Mouse (Mus musculus) erythroblast, adult 5-6 weeks (primary cell): ENCODE data around the gene Kcnab3. TPM values are rescaled to one million over a fixed set of nuclear protein-coding genes. Genes with fewer than 3 reads are reported as not detected.

Experiments used
- ATAC-seq: replicated peaks from 2 replicates; pipeline ENCODE4 v1.8.0; 2016; ENCODE audit warnings: moderate number of reproducible peaks, mild to moderate bottlenecking, moderate TSS enrichment, inconsistent platforms; ENCODE audit not compliant: poor library complexity, low FRiP score, severe bottlenecking
- total RNA-seq, 2 experiments: library from RNA; stranded (forward) in 1 of 2; stranded (reverse) in 1 of 2; fragments of 150-400 nt in 1 of 2; fragments of 200-764, 138-1000 nt in 1 of 2; gene quantifications; 2 replicates each; pipeline versions ENCODE4 v1.2.3 to v1.2.4; 2015 to 2017; ENCODE audit warnings: low replicate concordance in 2 of 2

Kcnab3 gene
- total RNA-seq, 2 experiments from 2014 or later = not detected

DNA sequence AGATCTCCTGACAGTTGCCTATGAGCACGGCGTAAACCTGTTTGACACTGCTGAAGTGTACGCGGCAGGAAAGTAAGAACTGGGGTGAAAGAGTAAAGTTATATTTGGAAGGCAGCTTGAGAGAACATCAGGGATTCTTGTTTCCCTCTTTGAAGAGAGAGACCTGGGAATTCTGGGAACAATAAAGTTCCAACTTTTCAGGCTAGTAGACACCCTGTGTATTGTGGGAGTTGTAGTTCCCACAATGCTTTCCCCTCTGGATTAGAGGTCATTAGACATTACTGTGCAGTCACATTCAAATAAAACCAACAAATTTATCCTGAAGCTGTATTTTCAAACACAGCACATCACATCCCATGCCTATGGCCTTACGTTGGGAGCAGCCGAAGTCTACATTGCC, 2.5 kb downstream of the Kcnab3 start:
- ATAC-seq = no peak

DNA sequence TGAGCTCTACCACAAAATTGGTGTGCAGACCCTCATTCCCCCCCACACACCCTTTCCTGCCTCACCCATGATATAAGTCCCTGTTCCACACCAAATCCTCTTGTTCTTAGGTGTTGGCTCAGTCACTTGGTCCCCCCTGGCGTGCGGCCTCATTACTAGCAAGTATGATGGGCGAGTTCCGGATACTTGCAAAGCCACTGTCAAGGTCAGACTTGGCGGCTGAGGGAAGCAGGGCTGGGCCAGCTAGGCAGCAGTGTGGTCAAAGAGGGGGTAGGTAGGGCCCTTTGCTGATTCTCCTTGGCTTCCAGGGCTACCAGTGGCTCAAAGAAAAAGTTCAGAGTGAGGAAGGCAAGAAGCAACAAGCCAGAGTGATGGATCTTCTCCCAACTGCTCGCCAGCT, 5.1 kb downstream of the Kcnab3 start:
- ATAC-seq = no peak

DNA sequence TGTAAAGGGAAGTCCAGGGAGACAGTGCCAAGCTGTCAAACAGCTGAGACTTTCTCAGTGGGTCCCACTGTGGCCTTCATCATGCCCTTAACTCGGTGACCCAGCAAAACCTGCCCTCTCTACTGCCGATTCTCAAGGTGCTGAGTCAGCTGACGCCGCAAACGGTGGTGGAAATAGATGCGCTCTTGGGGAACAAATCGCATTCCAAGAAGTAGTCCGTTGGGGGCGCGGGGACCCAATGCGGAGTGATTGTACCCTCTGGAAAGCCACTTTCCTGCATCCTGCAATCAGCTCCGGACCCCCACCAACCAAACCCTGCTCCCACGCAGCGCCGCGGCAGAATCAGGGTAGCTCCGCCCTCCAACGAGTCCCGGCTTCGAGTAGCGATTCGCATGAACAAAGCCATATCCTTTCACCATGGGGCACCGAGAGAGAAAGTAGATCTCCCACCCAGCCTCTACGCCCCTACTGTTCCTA, 5.9 kb downstream of the Kcnab3 start:
- ATAC-seq = peak; percentile 80

DNA sequence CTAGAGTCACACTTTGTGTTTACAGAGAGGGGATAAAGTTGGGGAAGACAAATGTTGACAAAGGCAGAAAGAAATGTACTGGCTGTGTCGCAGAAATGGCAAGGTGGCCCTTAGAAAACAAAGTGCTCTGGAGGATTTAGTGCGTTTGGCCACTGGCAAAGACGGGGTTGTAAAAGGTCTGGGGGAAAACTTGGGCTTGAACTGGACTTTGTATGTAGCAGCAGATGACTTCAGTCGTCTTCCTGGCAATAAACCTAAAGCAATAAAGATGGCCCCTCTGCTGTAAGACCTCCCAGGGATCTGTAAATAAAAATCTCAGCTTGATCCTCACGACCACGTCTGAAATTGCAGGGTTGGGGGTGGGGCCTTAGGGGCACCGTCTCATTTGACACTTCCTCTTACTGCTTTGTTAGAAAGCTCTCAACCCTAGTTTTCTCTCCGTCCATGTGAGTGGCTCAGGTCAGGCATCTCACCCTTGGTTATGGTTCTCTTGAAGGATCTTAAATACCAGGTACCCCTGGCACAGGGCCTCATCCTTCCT, 6.7 kb downstream of the Kcnab3 start:
- ATAC-seq = no peak

DNA sequence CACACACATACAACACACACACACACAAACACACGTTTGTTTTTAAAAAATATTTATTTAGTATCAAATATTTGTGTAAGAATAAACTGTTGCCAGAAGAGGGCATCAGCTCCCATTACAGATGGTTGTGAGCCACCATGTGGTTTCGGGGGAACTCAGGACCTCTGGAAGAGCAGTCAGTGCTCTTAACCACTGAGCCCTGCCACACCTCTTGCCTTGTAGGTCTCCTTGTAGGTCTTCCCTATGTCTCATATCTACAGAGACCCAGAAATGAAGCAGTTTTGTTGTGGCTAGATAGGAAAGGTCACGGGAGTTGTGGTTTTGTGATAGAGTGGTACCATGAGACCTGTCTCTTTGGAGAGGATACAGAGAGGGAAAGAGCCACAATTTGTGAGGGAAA, 7.9 kb downstream of the Kcnab3 start:
- no peak for ATAC-seq

DNA sequence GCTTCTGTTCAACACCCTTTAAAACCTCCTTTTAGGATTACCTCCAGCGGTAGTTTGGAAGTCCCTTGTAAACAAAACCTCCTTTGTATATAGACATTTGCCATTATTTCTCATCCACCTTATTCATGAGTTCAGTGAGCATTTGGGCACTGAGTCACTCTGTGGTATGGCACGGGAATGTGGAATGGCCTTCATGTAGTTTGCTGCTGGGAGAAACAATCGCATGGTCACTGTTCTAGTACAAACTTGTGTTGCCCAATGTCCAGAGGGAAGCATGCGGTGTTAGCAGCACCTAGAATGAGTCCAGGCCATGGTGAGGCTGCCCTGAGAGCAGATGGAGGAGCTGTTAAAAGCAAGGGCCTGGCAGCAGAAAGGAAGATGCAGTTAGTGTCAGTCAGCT, 8.7 kb downstream of the Kcnab3 start:
- no peak for ATAC-seq

DNA sequence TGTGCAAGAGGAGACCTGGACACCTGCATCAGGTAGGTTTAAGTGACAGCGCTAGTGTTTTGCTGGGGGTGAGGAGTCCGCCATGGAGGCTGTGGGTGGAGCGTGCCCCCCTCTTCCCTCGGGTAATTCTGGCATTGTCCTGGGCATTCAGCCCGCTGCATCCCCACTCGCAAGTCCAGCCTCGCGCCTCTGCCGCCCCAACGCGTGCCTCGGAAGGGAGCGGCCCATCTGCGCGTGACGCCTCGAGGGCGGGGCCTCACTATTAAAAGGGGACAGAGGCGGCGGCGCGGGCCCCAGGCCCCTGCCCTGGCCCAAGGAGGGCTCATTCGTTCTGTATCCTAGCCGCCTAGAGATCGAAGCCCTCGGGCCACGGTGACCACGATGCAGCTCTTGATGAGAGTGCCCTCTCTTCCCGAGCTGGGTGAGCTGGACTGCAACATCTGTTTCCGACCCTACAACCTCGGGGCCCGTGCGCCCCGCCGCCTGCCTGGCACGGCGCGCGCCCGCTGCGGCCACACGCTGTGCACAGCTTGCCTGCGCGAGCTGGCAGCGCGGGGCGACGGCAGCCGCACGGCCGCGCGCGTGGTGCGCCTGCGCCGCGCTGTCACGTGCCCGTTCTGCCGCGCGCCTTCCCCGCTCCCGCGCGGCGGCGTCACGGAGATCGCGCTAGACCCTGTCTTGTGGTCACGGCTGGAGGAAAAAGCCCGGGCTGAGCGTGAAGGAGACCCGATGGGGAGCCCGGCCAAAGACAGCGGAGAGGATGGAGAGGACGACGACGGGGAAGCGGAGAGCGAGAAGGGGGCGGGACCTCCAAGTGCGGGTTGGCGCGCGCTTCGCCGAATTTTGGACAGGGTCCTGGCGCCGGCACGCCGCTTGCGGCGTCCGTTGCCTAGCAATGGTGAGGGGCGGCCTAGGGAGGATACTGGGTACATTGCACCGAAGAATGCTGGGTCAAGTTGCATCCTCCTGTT, 14.4 kb downstream of the Kcnab3 start, which contains the start of gene Rnf227:
TSS of gene Rnf227 (plus strand) at position 301 of the 971 bp plus-strand sequence.
- peak; percentile 42; the same call in 1 of the 2 replicates for ATAC-seq

DNA sequence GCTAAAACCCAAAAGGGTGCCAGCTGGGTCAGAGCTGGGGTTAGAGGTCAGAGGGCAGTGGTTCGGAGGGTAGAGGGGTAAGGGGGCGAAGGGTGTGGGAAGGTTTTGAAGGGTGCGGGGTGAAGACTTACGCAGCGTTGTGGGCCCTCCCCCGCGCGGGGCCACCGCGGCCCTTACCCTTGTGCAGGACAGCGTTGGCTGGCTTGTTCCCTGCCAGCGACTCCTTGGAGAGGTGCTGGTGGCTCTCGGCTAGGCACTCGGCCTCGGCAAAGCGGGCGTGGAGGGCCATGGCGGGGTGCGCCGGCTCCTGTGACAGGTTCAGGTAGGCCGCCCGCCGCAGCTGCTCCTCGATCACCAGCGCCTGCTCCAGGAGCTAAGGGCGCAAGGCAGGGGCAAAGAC, 20.4 kb downstream of the Kcnab3 start:
- ATAC-seq = no peak

DNA sequence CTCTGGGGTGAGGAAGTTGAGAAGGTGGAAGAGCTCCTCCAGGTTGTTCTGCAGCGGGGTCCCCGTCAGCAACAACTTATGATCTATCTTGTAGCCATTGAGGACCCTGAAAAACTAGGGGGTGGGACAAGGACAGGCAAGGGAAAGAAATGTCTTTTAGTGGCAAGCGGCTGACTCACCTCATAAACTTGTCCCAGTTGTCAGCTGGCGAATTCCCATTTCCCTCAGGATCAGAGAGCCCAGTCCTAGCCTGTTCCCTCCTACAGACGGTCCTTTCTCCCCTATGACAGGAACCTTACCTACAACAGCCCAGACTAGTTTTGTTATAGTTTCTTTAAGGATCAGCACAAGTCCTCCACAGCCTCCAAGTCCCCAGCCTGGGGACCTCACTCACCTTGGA, 30.5 kb downstream of the Kcnab3 start:
- no peak for ATAC-seq

DNA sequence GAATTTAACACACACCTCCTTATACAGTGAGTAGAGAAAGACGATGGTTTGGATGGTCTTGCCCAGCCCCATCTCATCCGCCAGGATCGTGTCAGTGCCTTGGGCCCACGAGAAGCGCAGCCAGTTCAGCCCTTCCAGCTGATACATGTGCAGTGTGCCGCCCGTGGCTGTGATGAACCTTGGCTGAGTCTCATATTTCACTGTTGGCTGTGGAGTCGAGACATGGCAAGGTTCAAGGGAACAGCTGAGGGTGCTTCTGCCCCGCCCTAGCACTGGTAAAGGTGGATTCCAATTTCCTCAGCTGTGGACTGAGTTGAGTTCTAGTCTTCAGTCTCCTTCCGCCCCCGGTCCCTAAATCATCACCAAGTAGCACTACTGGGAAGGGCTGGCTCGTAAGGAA, 31.6 kb downstream of the Kcnab3 start:
- no peak for ATAC-seq

DNA sequence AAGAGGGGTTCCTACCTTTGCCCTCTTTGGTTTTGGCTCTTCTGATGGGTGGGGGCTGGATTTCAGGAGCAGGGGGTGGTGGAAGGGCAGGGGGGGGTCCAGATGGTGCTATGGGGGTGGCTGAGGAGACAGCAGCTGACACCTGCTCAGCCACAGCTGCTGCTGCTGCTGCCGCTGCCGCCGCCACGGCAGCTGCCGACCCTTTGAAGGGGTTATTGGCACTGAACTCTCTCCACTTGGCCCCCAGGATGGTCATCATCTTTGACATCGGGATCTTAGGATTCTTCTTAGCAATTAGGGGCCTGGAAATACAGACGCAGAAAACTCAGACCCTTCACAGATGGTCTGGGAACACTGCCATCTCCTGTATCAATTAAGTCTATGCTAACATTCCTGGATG, 36.0 kb downstream of the Kcnab3 start:
- no peak for ATAC-seq

DNA sequence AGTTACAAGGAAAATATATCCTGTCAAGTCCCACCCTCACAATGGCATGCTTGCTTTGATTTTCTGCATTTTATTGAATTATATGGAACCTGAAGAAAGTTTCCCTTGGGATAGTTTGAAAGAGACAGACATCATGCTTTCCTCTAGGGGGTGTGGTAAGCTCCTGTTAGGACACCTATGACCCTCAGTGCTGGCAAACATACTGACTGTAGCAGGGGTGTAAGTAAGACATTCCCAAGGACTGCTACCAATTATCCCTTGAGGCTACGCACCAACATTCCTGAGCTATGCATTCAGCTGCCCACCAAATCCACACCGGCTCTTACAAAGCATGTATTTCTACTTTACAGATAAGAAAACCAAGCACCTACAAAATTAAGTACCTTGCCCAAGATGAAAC, 36.4 kb downstream of the Kcnab3 start:
- ATAC-seq = no peak

DNA sequence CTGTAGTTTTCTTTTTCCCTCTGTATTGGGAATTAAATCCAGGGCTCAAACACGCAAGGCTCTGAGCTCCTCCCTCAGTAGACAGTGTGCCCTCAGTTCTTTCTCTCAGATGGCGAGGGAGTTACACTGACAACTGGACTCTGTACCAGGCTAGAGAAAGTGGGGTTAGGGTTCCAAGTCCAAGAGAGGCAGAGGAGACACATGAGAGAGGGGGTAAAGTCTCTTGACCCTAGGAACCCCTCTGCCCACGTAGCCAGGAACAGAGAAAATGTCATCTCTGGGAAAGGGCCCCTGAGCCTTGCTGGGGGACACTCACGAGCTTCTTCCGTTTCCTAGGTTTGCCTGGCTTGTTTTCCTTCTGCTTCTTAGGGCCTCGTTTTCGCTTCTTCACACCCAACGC, 38.3 kb downstream of the Kcnab3 start:
- no peak for ATAC-seq

DNA sequence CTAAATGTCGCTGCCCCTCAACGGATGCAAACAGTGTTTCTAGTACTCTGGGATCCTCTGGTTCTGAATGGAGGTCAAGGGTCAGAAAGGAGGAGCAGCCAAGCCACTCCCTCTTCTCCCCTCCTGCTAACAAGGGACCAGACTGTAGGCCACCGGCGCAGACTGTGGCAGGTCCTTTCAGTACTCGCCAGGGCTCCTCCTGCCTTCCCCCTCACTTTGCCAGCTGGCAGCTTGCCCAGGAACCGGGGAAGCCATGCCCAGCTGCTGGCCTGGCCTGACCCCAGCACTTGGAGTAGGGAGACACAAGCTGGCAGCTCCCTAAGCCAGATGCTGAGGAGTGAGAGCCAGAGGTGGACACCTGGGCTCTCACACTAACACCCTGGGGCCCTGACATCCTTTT, 38.9 kb downstream of the Kcnab3 start:
- no peak for ATAC-seq

DNA sequence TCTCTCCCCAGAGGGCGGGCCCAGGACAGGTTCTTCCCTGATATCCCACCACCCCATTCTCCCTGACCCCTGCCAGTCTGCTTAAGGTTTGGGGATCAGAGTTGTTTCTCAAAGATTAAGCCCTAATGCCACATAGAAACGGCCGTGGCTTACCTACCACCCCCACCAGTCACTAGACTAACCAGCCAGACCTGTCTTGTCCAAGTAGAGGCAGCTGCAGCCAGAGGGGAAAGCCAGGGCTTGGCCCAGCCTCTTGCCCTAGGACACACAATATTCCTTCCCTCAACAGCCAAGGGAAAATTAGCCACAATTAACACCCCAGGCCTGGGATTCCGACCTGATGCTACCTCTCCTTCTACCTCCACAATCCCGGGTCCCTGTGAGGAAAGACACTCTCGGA, 39.7 kb downstream of the Kcnab3 start:
- no peak for ATAC-seq

DNA sequence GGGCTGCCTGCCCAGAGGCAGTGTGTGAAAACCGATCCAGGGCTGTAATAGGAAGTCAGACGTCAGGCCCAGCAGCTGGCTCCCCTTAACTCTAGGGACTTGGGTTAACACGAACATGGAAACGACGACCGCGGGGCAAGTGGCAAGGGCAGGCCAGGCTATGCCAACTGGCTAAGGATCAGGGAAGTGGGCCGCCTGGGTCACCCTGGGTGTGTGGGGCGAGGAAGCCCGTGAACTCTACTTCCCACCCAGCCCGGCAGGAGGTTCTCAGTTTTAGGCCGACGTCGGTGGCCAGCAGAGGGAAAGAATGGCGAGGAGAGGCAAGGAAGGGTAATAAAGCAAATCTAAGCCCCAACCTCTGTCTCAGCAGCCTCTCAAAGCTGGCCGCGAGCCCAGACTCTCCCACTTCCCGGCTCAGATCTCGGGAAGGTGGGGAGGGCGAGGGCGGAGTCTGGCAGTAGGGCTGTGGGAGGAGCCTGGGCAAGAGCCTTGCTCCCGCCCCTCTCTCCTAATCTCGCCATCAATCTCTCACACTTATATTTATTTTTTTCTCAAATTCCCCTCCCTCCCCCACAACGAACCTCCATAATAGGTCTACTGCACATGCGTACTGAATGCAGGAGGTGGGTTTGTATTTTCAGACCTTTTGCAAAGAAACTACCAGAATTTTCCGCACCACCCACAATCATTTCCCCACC, 40.2 kb downstream of the Kcnab3 start:
- peak; percentile 65 for ATAC-seq

DNA sequence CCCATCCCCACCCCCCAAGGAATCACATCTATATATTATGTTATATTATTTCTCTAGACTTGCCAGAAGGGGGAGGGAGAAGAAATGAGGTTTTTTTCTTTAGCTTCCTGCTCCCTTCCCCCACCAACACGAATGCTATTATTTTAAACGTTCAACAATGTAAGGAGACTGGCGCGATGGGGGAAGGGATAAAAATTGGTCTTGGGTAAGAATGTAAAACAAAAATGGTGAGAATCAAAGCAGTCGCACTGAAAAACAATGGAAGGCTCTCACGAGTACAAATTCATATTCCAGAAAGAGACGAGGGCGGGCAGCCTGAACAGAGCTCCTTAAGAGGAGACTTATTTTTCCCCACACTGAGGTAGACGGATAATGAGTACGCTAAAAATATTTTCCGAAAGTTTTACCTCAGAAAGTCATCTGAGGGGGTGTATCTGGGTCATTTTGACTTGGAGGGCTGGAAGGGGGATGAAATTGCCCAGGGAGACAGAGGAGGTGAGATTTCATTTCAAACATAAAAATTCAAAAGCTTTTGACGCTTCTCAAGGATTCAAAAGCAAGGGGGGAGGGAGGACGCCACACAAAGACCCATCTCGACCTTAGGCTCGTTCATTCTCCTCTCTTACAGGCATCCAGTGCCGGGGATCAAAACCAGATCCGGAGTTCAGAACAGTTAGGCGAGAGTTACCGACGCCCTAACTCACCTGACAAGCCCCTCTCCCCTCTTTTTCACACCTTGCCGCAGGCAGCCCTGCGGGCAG, 41.0 kb downstream of the Kcnab3 start:
- ATAC-seq = no peak

DNA sequence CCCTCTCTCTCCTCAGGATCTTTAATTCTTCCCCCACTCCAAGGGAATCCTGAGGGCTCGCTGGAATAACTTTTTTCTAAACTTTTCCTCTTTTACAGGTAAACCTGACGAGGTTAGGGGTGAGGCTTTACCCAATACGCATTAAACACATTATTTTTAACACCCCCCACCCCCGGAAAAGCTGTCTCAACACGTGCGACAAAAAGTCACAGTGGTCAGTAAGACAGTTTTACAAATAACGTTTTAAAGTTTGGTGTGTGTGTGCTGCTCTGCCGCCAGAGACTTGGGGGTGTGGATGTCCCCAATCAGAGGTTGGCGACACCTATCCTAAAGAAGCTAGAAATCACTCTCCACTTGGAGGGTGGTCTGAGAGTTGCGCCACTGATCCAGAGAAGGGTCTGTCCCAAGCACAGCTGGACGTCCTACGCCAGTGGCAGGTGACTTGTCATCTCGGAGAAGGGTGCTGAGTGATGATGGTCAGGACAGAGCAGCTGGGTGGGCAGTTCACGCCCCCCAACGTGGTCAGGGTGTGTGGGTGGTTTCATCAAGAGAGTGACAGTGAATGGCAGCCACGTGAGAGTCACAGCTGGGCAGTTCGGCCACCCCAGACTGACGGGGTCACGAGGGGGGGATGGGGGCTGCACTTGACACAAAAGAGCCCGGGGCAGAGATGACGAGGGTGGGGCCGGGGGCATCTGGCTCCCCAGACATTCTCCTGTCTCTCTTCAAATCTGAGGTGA, 41.7 kb downstream of the Kcnab3 start:
- no peak for ATAC-seq
